ENCODE assay signal across 22 mouse cellular contexts in genomic region chr8:84218143-84218542, GRCm38 (mm10). TPM values are rescaled to one million over a fixed set of nuclear protein-coding genes. Genes with fewer than 3 reads are reported as not detected.
"Had no signal": no experiment of that assay in that cellular context is flagged by ENCODE, and none has a peak within 500 bp of the region (broad histone marks: within the 10 kb centered on the region; RNA-seq: fewer than 3 reads in every experiment).

No protein-coding gene starts in this region.

- H3K4me3 ChIP-seq: left cerebral cortex, adult 2 months; limb, embryonic 12.5 days; limb, embryonic 15.5 days; lung, embryonic 15.5 days; midbrain, embryonic 12.5 days; midbrain, embryonic 15.5 days; myocyte; neural tube, embryonic 13.5 days; stomach, embryonic 15.5 days had no signal

- H3K9ac ChIP-seq: limb, embryonic 12.5 days; limb, embryonic 15.5 days; liver, embryonic 14.5 days; liver, postnatal 0 days; lung, embryonic 15.5 days; midbrain, embryonic 12.5 days; midbrain, embryonic 15.5 days; neural tube, embryonic 13.5 days; stomach, embryonic 15.5 days had no signal

- H3K27me3 ChIP-seq: limb, embryonic 12.5 days; limb, embryonic 15.5 days; lung, embryonic 15.5 days; midbrain, embryonic 12.5 days; midbrain, embryonic 15.5 days; neural tube, embryonic 13.5 days; stomach, embryonic 15.5 days had no signal

- H3K27ac ChIP-seq: left cerebral cortex, adult 2 months; limb, embryonic 12.5 days; limb, embryonic 15.5 days; liver, embryonic 14.5 days; lung, embryonic 15.5 days; midbrain, embryonic 12.5 days; midbrain, embryonic 15.5 days; neural tube, embryonic 13.5 days; stomach, embryonic 15.5 days had no signal

- H3K4me1 ChIP-seq: limb, embryonic 12.5 days; limb, embryonic 15.5 days; lung, embryonic 15.5 days; midbrain, embryonic 12.5 days; midbrain, embryonic 15.5 days; neural tube, embryonic 13.5 days; stomach, embryonic 15.5 days had no signal

- ATAC-seq: liver, postnatal 0 days; midbrain, embryonic 15.5 days had no signal

- DNase-seq: kidney, adult 18-20 months; kidney, adult 9 months; kidney, postnatal 14 days; kidney, postnatal 4 days; left cerebral cortex, postnatal 4 days; liver, postnatal 0 days; lung, postnatal 10 days; retina, postnatal 1 day; right cerebral cortex, postnatal 25 days; spleen, adult 18-20 months; thymus, postnatal 25 days had no signal

RNA-seq across cellular contexts. Expression of gene Nanos3, which starts 33.1 kb away (rescaled TPM):
- total RNA-seq: neutrophil, adult 5-6 weeks had no signal
